Mouse (Mus musculus): ENCODE results near the gene Gm20388.

Gm20388 gene

GRCm38 (mm10) chr8:122901892-122902515 lies 2991.4 kb downstream of the Gm20388 start:
- no peak for DNase-seq (ENCODE audit: low spot score)

GRCm38 (mm10) chr8:122902581-122902980 lies 2991.9 kb downstream of the Gm20388 start:
- no peak for DNase-seq (ENCODE audit: low spot score)

- DNase-seq (ENCODE audit: low spot score) = no peak
Observed at GRCm38 (mm10) chr8:122903002-122903401, 2992.4 kb downstream of the Gm20388 start.

- no peak for DNase-seq (ENCODE audit: low spot score)
Observed at GRCm38 (mm10) chr8:122904496-122904895, 2993.9 kb downstream of the Gm20388 start.

GRCm38 (mm10) chr8:122905346-122905745 lies 2994.7 kb downstream of the Gm20388 start:
- no peak for DNase-seq (ENCODE audit: low spot score)

- DNase-seq (ENCODE audit: low spot score) = peak; percentile 84
Observed at GRCm38 (mm10) chr8:122906463-122907021, 2995.9 kb downstream of the Gm20388 start.

- peak; percentile 51 for DNase-seq (ENCODE audit: low spot score)
Observed at GRCm38 (mm10) chr8:122912150-122912549, 3001.5 kb downstream of the Gm20388 start.

GRCm38 (mm10) chr8:122912871-122913270 lies 3002.2 kb downstream of the Gm20388 start:
- no peak for DNase-seq (ENCODE audit: low spot score)

GRCm38 (mm10) chr8:122916766-122917165 lies 3006.1 kb downstream of the Gm20388 start:
- DNase-seq (ENCODE audit: low spot score) = no peak

- DNase-seq (ENCODE audit: low spot score) = peak; percentile 80
Observed at GRCm38 (mm10) chr8:122917531-122918392, 3007.1 kb downstream of the Gm20388 start.

- no peak for DNase-seq (ENCODE audit: low spot score)
Observed at GRCm38 (mm10) chr8:122918438-122919107, 3007.9 kb downstream of the Gm20388 start.

- no peak for DNase-seq (ENCODE audit: low spot score)
Observed at GRCm38 (mm10) chr8:122920890-122921289, 3010.2 kb downstream of the Gm20388 start.

- DNase-seq (ENCODE audit: low spot score) = no peak
Observed at GRCm38 (mm10) chr8:122922945-122923344, 3012.3 kb downstream of the Gm20388 start.

- no peak for DNase-seq (ENCODE audit: low spot score)
Observed at GRCm38 (mm10) chr8:122923431-122924090, 3012.9 kb downstream of the Gm20388 start.

- peak; percentile 46 for DNase-seq (ENCODE audit: low spot score)
Observed at GRCm38 (mm10) chr8:122924091-122924490, 3013.4 kb downstream of the Gm20388 start.

- DNase-seq (ENCODE audit: low spot score) = no peak
Observed at GRCm38 (mm10) chr8:122925939-122926722, 3015.5 kb downstream of the Gm20388 start.

- peak; percentile 45 for DNase-seq (ENCODE audit: low spot score)
Observed at GRCm38 (mm10) chr8:122926782-122927181, 3016.1 kb downstream of the Gm20388 start.

- no peak for DNase-seq (ENCODE audit: low spot score)
Observed at GRCm38 (mm10) chr8:122927841-122928240, 3017.2 kb downstream of the Gm20388 start.

GRCm38 (mm10) chr8:122928631-122929224 lies 3018.1 kb downstream of the Gm20388 start:
- peak; percentile 37 for DNase-seq (ENCODE audit: low spot score)

- DNase-seq (ENCODE audit: low spot score) = no peak
Observed at GRCm38 (mm10) chr8:122931834-122932560, 3021.4 kb downstream of the Gm20388 start.

Data from T-cell, adult 2 months (primary cell).